ENCODE assay signal across 8 mouse cellular contexts in genomic region chr4:137765554-137765971, GRCm38 (mm10). TPM values are rescaled to one million over a fixed set of nuclear protein-coding genes. Genes with fewer than 3 reads are reported as not detected.
DNase-seq lines count a peak whose midpoint lies in the region; ATAC-seq and TF ChIP-seq lines count a peak whose summit lies in the region.

No protein-coding gene starts in this region.

- ATAC-seq in forebrain, embryonic 14.5 days, result peak; percentile 98
- peak; percentile 81 for ATAC-seq in neural tube, embryonic 11.5 days (ENCODE audit: insufficient read depth, low FRiP score, low TSS enrichment)
- ATAC-seq in activated CD4-positive, CD25-positive, alpha-beta regulatory T cell, adult 4 months, result no peak

- no peaks in the 10 kb centered on the region for H3K27me3 ChIP-seq in cerebellum, adult 2 months (ENCODE audit: control insufficient read depth, insufficient read depth, low read length)
- H3K27me3 ChIP-seq in forebrain, embryonic 14.5 days (replicated peaks; ENCODE audit: control insufficient read depth, insufficient read depth, low read length), result no peaks in the 10 kb centered on the region
- H3K27me3 ChIP-seq in neural tube, embryonic 11.5 days (ENCODE audit: control insufficient read depth, insufficient read depth, low read length), result no peaks in the 10 kb centered on the region

- no peak for TF ChIP-seq POLR2A in cerebellum, adult 2 months (IDR thresholded peaks at IDR 0.05; ENCODE audit: borderline replicate concordance, insufficient read depth, low read length)

- H3K36me3 ChIP-seq in forebrain, embryonic 14.5 days (ENCODE audit: control insufficient read depth, insufficient read depth, low read length), result no peaks in the 10 kb centered on the region
- H3K36me3 ChIP-seq in neural tube, embryonic 11.5 days (ENCODE audit: control insufficient read depth, insufficient read depth, low read length), result no peaks in the 10 kb centered on the region

- no peak for TF ChIP-seq CTCF in cerebellum, adult 2 months (IDR thresholded peaks at IDR 0.05; ENCODE audit: borderline replicate concordance, insufficient read depth, low read depth, low read length)

- H3K9ac ChIP-seq in forebrain, embryonic 14.5 days (ENCODE audit: low read length), result peak overlapping the region; percentile 47; the same call in 1 of the 2 replicates
- peak overlapping the region; percentile 39; the same call in 1 of the 2 replicates for H3K9ac ChIP-seq in neural tube, embryonic 11.5 days (ENCODE audit: low read length)

- no peak overlapping the region for H3K27ac ChIP-seq in cerebellum, adult 2 months (ENCODE audit: insufficient read depth, low read length)
- H3K27ac ChIP-seq in forebrain, embryonic 14.5 days (ENCODE audit: low read depth, low read length), result peak overlapping the region; percentile 81
- peak overlapping the region; percentile 72 for H3K27ac ChIP-seq in neural tube, embryonic 11.5 days (ENCODE audit: low read depth, low read length)

- no peak overlapping the region for H3K4me3 ChIP-seq in cerebellum, adult 2 months (replicated peaks; ENCODE audit: insufficient read depth, low read depth, low read length)
- H3K4me3 ChIP-seq in forebrain, embryonic 14.5 days (ENCODE audit: low read depth, low read length), result no peak overlapping the region
- H3K4me3 ChIP-seq in neural tube, embryonic 11.5 days (ENCODE audit: low read depth, low read length), result no peak overlapping the region

- 54% methylated on average over 7 of the region's 7 CpGs for WGBS in cerebellum, adult 2 months
- 5% methylated on average over 7 of the region's 7 CpGs for WGBS in forebrain, embryonic 14.5 days
- 49% methylated on average over 7 of the region's 7 CpGs for WGBS in neural tube, embryonic 11.5 days

- H3K4me2 ChIP-seq in forebrain, embryonic 14.5 days (ENCODE audit: low read length), result no peak overlapping the region
- H3K4me2 ChIP-seq in neural tube, embryonic 11.5 days (ENCODE audit: low read depth), result no peak overlapping the region

- H3K9me3 ChIP-seq in forebrain, embryonic 14.5 days (replicated peaks; ENCODE audit: control insufficient read depth, low read length), result no peaks in the 10 kb centered on the region
- H3K9me3 ChIP-seq in neural tube, embryonic 11.5 days (ENCODE audit: control insufficient read depth, low read length), result no peaks in the 10 kb centered on the region

- DNase-seq in cerebellum, adult 2 months, result peak; percentile 30 to 55
- no peak for DNase-seq in cerebellum, adult 8-10 months
- DNase-seq in Muller cell, postnatal 12 days (ENCODE audit: inconsistent ontology term), result peak; percentile 86
- DNase-seq in forebrain, embryonic 14.5 days (ENCODE audit: low spot score), result peak; percentile 95
- DNase-seq in layer of hippocampus, postnatal 36 days, result peak; percentile 51 to 66
- DNase-seq in neural tube, embryonic 11.5 days (ENCODE audit: low spot score), result peak; percentile 69
- no peak for DNase-seq in thymus, postnatal 10 days (ENCODE audit: low spot score in 2 of 2)

- H3K4me1 ChIP-seq in cerebellum, adult 2 months (ENCODE audit: control insufficient read depth, insufficient read depth, low read length), result peaks cover 19% of the 10 kb centered on the region
- peaks cover 20% of the 10 kb centered on the region for H3K4me1 ChIP-seq in forebrain, embryonic 14.5 days (ENCODE audit: control insufficient read depth, insufficient read depth, low read length)
- peaks cover 13% of the 10 kb centered on the region for H3K4me1 ChIP-seq in neural tube, embryonic 11.5 days (ENCODE audit: control insufficient read depth, insufficient read depth, low read length)

RNA-seq across cellular contexts. Expression of gene Alpl, which starts 30.6 kb away (rescaled TPM):
- polyA plus RNA-seq in cerebellum, adult 2 months (2012; rRNA removed), result 9.9 and 10.6 TPM in 2 replicates
- polyA plus RNA-seq in forebrain, embryonic 14.5 days (2014; fragmentation: Nextera tagmentation; extraction: Ambion mirVana), result 7.4 and 7.7 TPM in 2 replicates
- total RNA-seq in layer of hippocampus, postnatal 36 days (2021), result 1 to 10 TPM; 6.0 to 8.1 TPM
- polyA plus RNA-seq in neural tube, embryonic 11.5 days (2014; fragmentation: Nextera tagmentation; extraction: Ambion mirVana), result 8.2 and 12.3 TPM in 2 replicates
- 1 to 10 TPM in 1 of 2 experiments, under 1 TPM in 1; 0.54 to 1.1 TPM for polyA plus RNA-seq in activated CD4-positive, CD25-positive, alpha-beta regulatory T cell, adult 4 months (2017; shearing (Covaris generic))

Comparison
In these comparisons a context has a peak if more than half of its experiments do, and no peak if none do; other contexts are left out.
1. DNase-seq: peak in cerebellum, adult 2 months (2 of 2), Muller cell, postnatal 12 days (single experiment), forebrain, embryonic 14.5 days (single experiment), layer of hippocampus, postnatal 36 days (2 of 2) and neural tube, embryonic 11.5 days (single experiment); none in cerebellum, adult 8-10 months (single experiment) and thymus, postnatal 10 days (0 of 2).